Mouse (Mus musculus): Measurements from ENCODE around the gene Nme8. TPM values are rescaled to one million over a fixed set of nuclear protein-coding genes. Genes with fewer than 3 reads are reported as not detected.

Gene Nme8
- polyA plus RNA-seq, 1 experiment from 2014 or later = not detected

DNA sequence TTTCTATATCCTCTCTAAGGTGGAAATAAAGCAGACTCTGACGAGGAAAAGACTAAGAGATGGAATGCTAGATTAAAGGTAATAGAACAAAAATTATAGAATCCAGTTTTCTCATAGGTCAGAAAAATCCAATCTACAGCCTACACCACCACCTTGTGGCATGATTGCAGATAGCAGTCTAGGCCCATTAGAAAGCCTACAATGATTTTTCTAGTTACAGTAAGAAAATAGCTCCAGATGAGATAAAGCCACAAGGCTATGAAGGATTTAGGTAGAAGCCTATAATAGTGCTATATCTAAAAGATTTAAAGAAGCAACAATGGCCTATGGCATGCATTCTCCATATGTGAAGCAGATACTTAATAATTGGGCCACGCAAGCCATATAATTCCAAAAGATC, 13.6 kb downstream of the Nme8 start:
- no peak for ATAC-seq (replicated peaks; ENCODE audit: low FRiP score, low read depth)
- WGBS = 57% methylated on average over 2 of the region's 2 CpGs

DNA sequence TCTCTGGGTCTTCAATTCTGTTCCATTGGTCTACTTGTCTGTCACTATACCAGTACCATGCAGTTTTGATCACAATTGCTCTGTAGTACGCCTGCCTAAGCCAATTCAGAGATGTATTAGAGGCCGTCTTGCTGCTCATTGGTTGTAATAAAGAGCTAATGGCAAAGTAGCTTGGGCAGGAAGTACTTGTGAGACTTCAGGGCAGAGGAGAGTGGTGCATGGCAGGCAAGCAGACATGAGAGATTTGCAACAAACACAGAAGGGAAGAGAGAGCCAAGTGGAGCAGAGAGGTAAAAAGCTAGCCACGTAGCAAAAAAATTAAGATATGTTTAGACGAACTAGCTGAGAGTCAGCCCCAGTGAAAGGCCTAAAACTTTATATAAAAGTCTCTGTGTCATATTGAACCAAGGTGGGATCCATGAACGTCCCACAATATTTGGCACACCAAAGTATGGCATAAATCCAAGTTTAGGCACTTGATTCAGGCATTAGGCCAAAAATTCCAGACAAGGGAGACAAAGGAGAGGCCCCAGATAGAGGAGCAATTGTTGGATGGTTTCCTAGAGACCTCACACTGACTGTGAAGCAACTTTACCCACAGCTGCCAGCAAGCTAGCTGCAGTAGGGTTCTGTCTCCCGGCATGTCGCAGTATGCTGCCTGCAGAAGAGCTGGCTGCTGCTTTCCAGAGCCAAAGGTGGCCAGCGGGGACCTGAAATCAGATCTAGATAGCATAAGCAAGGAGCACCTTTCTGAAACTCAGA, 14.5 kb downstream of the Nme8 start:
- Histone ChIP-seq H3K4me3 (replicated peaks; ENCODE audit: low read depth, low read length) (no peak overlapping the region), H3K9ac (ENCODE audit: low read depth, low read length) (no peak overlapping the region), H3K4me1 (replicated peaks; ENCODE audit: insufficient read depth, low read length) (no peaks in the 10 kb centered on the region), H3K27ac (no peak overlapping the region), H3K4me2 (ENCODE audit: low read length) (no peak overlapping the region), H3K9me3 (replicated peaks; ENCODE audit: low read length) (no peaks in the 10 kb centered on the region), H3K36me3 (ENCODE audit: insufficient read depth, low read length) (no peaks in the 10 kb centered on the region), H3K27me3 (ENCODE audit: insufficient read depth, low read length) (no peaks in the 10 kb centered on the region)
- WGBS = 62% methylated on average over 8 of the region's 8 CpGs
- DNase-seq (ENCODE audit: low spot score) (no peak), ATAC-seq (replicated peaks; ENCODE audit: low FRiP score, low read depth) (no peak)
- no peak for TF ChIP-seq CTCF (IDR thresholded peaks at IDR 0.05; ENCODE audit: low read depth)

More for the DNA sequence above, 13.6 kb downstream of the Nme8 start:
- TF ChIP-seq CTCF (IDR thresholded peaks at IDR 0.05; ENCODE audit: low read depth) = peak; percentile 84
- H3K9me3 ChIP-seq (replicated peaks; ENCODE audit: low read length) = no peaks in the 10 kb centered on the region
- H3K4me1 ChIP-seq (replicated peaks; ENCODE audit: insufficient read depth, low read length) = no peaks in the 10 kb centered on the region
- H3K27ac ChIP-seq = no peak overlapping the region
- peak; percentile 64 for DNase-seq (ENCODE audit: low spot score)
- no peaks in the 10 kb centered on the region for H3K36me3 ChIP-seq (ENCODE audit: insufficient read depth, low read length)
- no peak overlapping the region for H3K4me2 ChIP-seq (ENCODE audit: low read length)
- no peak overlapping the region for H3K9ac ChIP-seq (ENCODE audit: low read depth, low read length)
- H3K27me3 ChIP-seq (ENCODE audit: insufficient read depth, low read length) = no peaks in the 10 kb centered on the region
- H3K4me3 ChIP-seq (replicated peaks; ENCODE audit: low read depth, low read length) = no peak overlapping the region

DNA sequence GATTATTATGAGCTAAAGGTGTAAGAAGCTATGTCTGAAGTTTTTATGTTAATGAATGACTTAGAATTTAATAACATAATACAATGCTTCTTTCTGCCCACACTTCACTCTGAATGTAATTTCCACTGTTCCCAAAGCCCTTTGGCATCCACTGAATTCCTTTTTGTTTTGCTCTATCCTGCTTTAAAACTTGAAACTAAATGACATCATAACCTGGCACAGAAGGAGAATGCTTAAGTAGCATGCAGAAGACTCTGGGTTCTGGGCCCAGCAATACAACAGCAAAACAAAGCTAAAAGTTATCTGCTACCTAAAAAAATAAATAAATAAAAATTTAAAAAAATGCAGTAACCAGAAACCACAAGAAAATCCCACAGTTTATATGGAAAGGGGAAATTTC, 23.0 kb downstream of the Nme8 start:
- Histone ChIP-seq H3K4me3 (replicated peaks; ENCODE audit: low read depth, low read length) (no peak overlapping the region), H3K9me3 (replicated peaks; ENCODE audit: low read length) (no peaks in the 10 kb centered on the region), H3K4me2 (ENCODE audit: low read length) (no peak overlapping the region), H3K4me1 (replicated peaks; ENCODE audit: insufficient read depth, low read length) (no peaks in the 10 kb centered on the region), H3K27me3 (ENCODE audit: insufficient read depth, low read length) (no peaks in the 10 kb centered on the region), H3K9ac (ENCODE audit: low read depth, low read length) (no peak overlapping the region), H3K36me3 (ENCODE audit: insufficient read depth, low read length) (no peaks in the 10 kb centered on the region), H3K27ac (no peak overlapping the region)
- TF ChIP-seq CTCF (IDR thresholded peaks at IDR 0.05; ENCODE audit: low read depth) = no peak
- no peak for ATAC-seq (replicated peaks; ENCODE audit: low FRiP score, low read depth)
- DNase-seq (ENCODE audit: low spot score) = no peak

DNA sequence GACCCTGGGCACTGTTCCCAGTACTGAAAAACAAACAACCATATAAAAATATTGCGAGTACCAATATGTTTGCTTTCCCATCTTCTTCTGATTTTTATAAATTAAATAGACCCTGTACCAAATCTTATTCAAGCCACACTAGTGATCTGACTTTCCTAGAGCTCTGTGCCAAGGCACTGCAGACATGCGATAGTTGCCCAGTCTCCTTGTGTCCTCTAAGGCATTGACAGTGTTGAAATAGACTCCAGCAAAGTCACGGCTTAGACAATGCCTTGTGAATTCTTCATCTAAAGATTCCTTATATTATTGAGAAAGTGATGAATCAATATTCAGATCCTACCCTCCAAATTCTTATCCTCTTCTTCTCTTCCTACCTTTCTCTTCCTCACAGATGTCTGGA, 23.6 kb downstream of the Nme8 start:
- Histone ChIP-seq H3K4me1 (replicated peaks; ENCODE audit: insufficient read depth, low read length) (no peaks in the 10 kb centered on the region), H3K27ac (no peak overlapping the region), H3K9ac (ENCODE audit: low read depth, low read length) (no peak overlapping the region), H3K9me3 (replicated peaks; ENCODE audit: low read length) (no peaks in the 10 kb centered on the region), H3K36me3 (ENCODE audit: insufficient read depth, low read length) (no peaks in the 10 kb centered on the region), H3K4me2 (ENCODE audit: low read length) (no peak overlapping the region), H3K4me3 (replicated peaks; ENCODE audit: low read depth, low read length) (no peak overlapping the region), H3K27me3 (ENCODE audit: insufficient read depth, low read length) (no peaks in the 10 kb centered on the region)
- no peak for DNase-seq (ENCODE audit: low spot score)
- no peak for TF ChIP-seq CTCF (IDR thresholded peaks at IDR 0.05; ENCODE audit: low read depth)
- ATAC-seq (replicated peaks; ENCODE audit: low FRiP score, low read depth) = no peak
- 79% methylated on average over 3 of the region's 3 CpGs for WGBS

DNA sequence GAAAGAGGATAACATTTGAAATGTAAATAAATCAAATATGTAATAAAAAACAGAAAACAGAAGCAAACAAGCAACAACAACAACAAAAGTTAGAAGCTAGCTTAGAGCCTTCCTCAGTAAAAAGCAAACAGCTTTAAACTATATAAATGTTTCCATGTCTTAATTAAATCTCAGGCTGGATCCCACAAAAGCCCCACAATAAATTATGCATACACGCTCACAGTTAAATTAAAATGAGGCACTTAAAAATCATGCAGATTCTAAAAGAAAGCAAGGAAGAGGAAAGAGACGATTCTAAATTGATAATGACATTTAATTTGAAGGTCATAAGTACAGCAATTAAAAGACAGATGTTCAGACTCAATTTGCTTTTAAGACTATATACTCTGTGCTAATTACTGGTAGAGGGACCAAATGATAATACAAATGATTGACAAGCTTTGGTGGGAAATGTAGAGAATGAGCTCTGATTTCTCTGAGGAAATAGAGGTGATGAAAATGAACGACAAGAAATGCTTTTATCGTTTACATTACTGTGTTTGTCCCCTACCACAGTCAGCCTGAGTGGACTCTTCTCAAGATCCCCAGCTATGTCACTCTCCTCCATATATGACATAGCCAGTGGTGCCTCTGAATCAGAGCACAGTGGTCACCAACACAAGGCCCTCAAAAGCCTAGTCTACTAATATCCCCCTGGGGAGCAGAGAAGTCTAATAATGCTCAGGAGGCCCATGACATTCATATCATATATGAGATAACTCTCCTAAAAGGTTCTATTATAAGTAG, 29.0 kb downstream of the Nme8 start:
- no peak for DNase-seq (ENCODE audit: low spot score)
- H3K4me1 ChIP-seq (replicated peaks; ENCODE audit: insufficient read depth, low read length) = no peaks in the 10 kb centered on the region
- no peak overlapping the region for H3K4me3 ChIP-seq (replicated peaks; ENCODE audit: low read depth, low read length)
- H3K27ac ChIP-seq = no peak overlapping the region
- H3K9me3 ChIP-seq (replicated peaks; ENCODE audit: low read length) = no peaks in the 10 kb centered on the region
- H3K36me3 ChIP-seq (ENCODE audit: insufficient read depth, low read length) = no peaks in the 10 kb centered on the region
- no peak for TF ChIP-seq CTCF (IDR thresholded peaks at IDR 0.05; ENCODE audit: low read depth)
- H3K4me2 ChIP-seq (ENCODE audit: low read length) = no peak overlapping the region
- ATAC-seq (replicated peaks; ENCODE audit: low FRiP score, low read depth) = no peak
- H3K27me3 ChIP-seq (ENCODE audit: insufficient read depth, low read length) = no peaks in the 10 kb centered on the region
- WGBS = 77% methylated on average over 4 of the region's 4 CpGs
- no peak overlapping the region for H3K9ac ChIP-seq (ENCODE audit: low read depth, low read length)

DNA sequence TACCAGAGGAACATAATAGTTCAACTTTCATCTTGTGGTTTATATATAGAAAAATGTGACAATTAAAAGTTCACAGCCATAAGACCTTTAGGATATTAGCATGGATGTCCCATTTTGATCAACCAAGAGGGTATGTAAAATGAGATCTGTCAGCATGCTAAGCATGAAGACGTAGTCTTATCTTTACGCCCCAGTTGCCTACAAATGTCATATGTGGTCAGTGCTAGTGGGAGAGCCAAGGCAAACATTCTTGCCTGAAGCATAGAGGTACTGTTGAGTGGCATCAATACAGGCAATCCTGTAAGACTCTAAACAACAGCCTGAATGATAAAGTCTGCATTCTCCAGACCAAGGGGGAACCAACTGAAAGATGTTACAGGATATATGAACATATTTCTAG, 45.2 kb downstream of the Nme8 start:
- Histone ChIP-seq H3K9me3 (replicated peaks; ENCODE audit: low read length) (no peaks in the 10 kb centered on the region), H3K27me3 (ENCODE audit: insufficient read depth, low read length) (no peaks in the 10 kb centered on the region), H3K27ac (no peak overlapping the region), H3K4me2 (ENCODE audit: low read length) (no peak overlapping the region), H3K4me3 (replicated peaks; ENCODE audit: low read depth, low read length) (no peak overlapping the region), H3K36me3 (ENCODE audit: insufficient read depth, low read length) (no peaks in the 10 kb centered on the region), H3K4me1 (replicated peaks; ENCODE audit: insufficient read depth, low read length) (no peaks in the 10 kb centered on the region), H3K9ac (ENCODE audit: low read depth, low read length) (no peak overlapping the region)
- TF ChIP-seq CTCF (IDR thresholded peaks at IDR 0.05; ENCODE audit: low read depth) = no peak
- no peak for DNase-seq (ENCODE audit: low spot score)
- no peak for ATAC-seq (replicated peaks; ENCODE audit: low FRiP score, low read depth)
- WGBS = 82% methylated on average over 2 of the region's 2 CpGs
